In genomic region chr9:51777180-51777579, GRCm38 (mm10) we compare ENCODE assay signal across 9 mouse cellular contexts. TPM values are rescaled to one million over a fixed set of nuclear protein-coding genes. Genes with fewer than 3 reads are reported as not detected.
DNase-seq lines count a peak whose midpoint lies in the region; ATAC-seq and TF ChIP-seq lines count a peak whose summit lies in the region.
"Had no signal": no experiment of that assay in that cellular context is flagged by ENCODE, and none has a peak within 500 bp of the region (broad histone marks: within the 10 kb centered on the region; RNA-seq: fewer than 3 reads in every experiment).

No protein-coding gene starts in this region.

- TF ChIP-seq CTCF in hindbrain, postnatal 0 days (IDR thresholded peaks at IDR 0.05; ENCODE audit: low read depth): peak; percentile 72
- TF ChIP-seq CTCF in Patski (IDR thresholded peaks at IDR 0.05): peak; percentile 70

- H3K4me2 ChIP-seq in hindbrain, postnatal 0 days (ENCODE audit: low read depth, low read length): no peak overlapping the region
- no peak overlapping the region for H3K4me2 ChIP-seq in hindbrain, embryonic 13.5 days
- H3K4me2 ChIP-seq: liver, embryonic 13.5 days had no signal

- no peaks in the 10 kb centered on the region for H3K36me3 ChIP-seq in hindbrain, postnatal 0 days (ENCODE audit: insufficient read depth, low read length)
- H3K36me3 ChIP-seq in hindbrain, embryonic 13.5 days: no peaks in the 10 kb centered on the region
- H3K36me3 ChIP-seq: liver, embryonic 13.5 days had no signal

- POLR2A ChIA-PET in Patski (lab: Charles Lee): no interaction called here

- in situ Hi-C loops in Patski (cut with MboI; ENCODE audit: low pct_unique_long_range_greater_than_20kb): loop anchor here (5.0 kb wide), 1 partner anchor 130 kb away; no protein-coding TSS in a partner anchor

- H3K27ac ChIP-seq in hindbrain, postnatal 0 days: no peak overlapping the region
- H3K27ac ChIP-seq in hindbrain, embryonic 13.5 days: no peak overlapping the region
- H3K27ac ChIP-seq: liver, embryonic 13.5 days had no signal

- H3K9me3 ChIP-seq in hindbrain, postnatal 0 days (ENCODE audit: low read length): no peaks in the 10 kb centered on the region
- H3K9me3 ChIP-seq in hindbrain, embryonic 13.5 days: no peaks in the 10 kb centered on the region
- H3K9me3 ChIP-seq: liver, embryonic 13.5 days had no signal

- no peak for ATAC-seq in hindbrain, postnatal 0 days
- ATAC-seq in hindbrain, embryonic 13.5 days (ENCODE audit: low FRiP score): no peak
- no peak for ATAC-seq in Patski

- H3K27me3 ChIP-seq in hindbrain, postnatal 0 days (ENCODE audit: insufficient read depth, low read length): no peaks in the 10 kb centered on the region
- no peaks in the 10 kb centered on the region for H3K27me3 ChIP-seq in hindbrain, embryonic 13.5 days
- H3K27me3 ChIP-seq in Patski: no peaks in the 10 kb centered on the region
- H3K27me3 ChIP-seq: liver, embryonic 13.5 days had no signal

- H3K4me1 ChIP-seq in hindbrain, postnatal 0 days (ENCODE audit: insufficient read depth, low read length): no peaks in the 10 kb centered on the region
- no peaks in the 10 kb centered on the region for H3K4me1 ChIP-seq in hindbrain, embryonic 13.5 days (replicated peaks)
- H3K4me1 ChIP-seq: liver, embryonic 13.5 days had no signal

- WGBS in hindbrain, postnatal 0 days: 3% methylated on average over 1 of the region's 1 CpGs
- WGBS in hindbrain, embryonic 13.5 days: 0% methylated on average over 1 of the region's 1 CpGs

- DNase-seq in hindbrain, postnatal 0 days (ENCODE audit: low spot score): peak; percentile 39
- DNase-seq in A20 (ENCODE audit: low read depth, low spot score) (peak; percentile 18), Patski (ENCODE audit: low read depth, low spot score) (no peak)
- DNase-seq in kidney, postnatal 36 days: peak; percentile 4 to 36
- no peak for DNase-seq in urinary bladder, adult 18-20 months (ENCODE audit: low spot score in 2 of 2)
- no peak for DNase-seq in left cerebral cortex, adult 8-10 months (ENCODE audit: low spot score in 2 of 2)
- no peak for DNase-seq in gastrocnemius, postnatal 36 days
- DNase-seq: liver, embryonic 13.5 days had no signal

- CTCF ChIA-PET in Patski (lab: Charles Lee): interaction anchor here (1.0 to 2.0 kb wide), 4 partner anchors 9 to 442 kb away, joined by 3 to 8 read pairs (median 3); no protein-coding TSS in a partner anchor

- intact Hi-C loops in gastrocnemius, postnatal 36 days (cut with DNase I): no loop called here

- no peak overlapping the region for H3K9ac ChIP-seq in hindbrain, postnatal 0 days (replicated peaks; ENCODE audit: low read length)
- H3K9ac ChIP-seq in hindbrain, embryonic 13.5 days: no peak overlapping the region
- H3K9ac ChIP-seq: liver, embryonic 13.5 days had no signal

- H3K4me3 ChIP-seq in hindbrain, postnatal 0 days (ENCODE audit: low read length): no peak overlapping the region
- no peak overlapping the region for H3K4me3 ChIP-seq in hindbrain, embryonic 13.5 days
- H3K4me3 ChIP-seq: liver, embryonic 13.5 days had no signal

RNA-seq across cellular contexts. Expression of gene Arhgap20, which starts 12.0 kb away (rescaled TPM):
- total RNA-seq in hindbrain, postnatal 0 days (2014; rRNA removed): 26.8 and 30.5 TPM in 2 replicates
- 33.3 and 34.8 TPM in 2 replicates for polyA plus RNA-seq in hindbrain, postnatal 0 days (2015; fragmentation: Nextera tagmentation; extraction: Ambion mirVana)
- 18.1 and 20.3 TPM in 2 replicates for polyA plus RNA-seq in hindbrain, embryonic 13.5 days (2015; fragmentation: Nextera tagmentation; extraction: Ambion mirVana)
- polyA plus RNA-seq in Patski (2021): 2.1 TPM
- 10 to 100 TPM; 72.4 to 85.5 (median 78.3) TPM for total RNA-seq in left cerebral cortex, adult 8-10 months (2022)
- 10 to 100 TPM; 25.9 to 26.5 TPM for total RNA-seq in gastrocnemius, postnatal 36 days (2021)

Comparison
In these comparisons a context has a peak if more than half of its experiments do, and no peak if none do; other contexts are left out.
1. DNase-seq: peak in hindbrain, postnatal 0 days (single experiment), A20 (single experiment) and kidney, postnatal 36 days (2 of 2); none in Patski (single experiment), urinary bladder, adult 18-20 months (0 of 2), left cerebral cortex, adult 8-10 months (0 of 2) and gastrocnemius, postnatal 36 days (0 of 2).